Mouse (Mus musculus) cerebellum, postnatal 14 days (tissue): ENCODE measurements at regions not wholly inside any gene's neighbourhood (a gene's known extent, or its start where the extent isn't known, plus 50 kb on each side); places are given as distances from the start of the nearest gene placed in this dataset.
"Not testable (repeated sequence)": the region's sequence is repeated elsewhere in the genome, so short reads cannot be mapped to it uniquely, and the experiment has no call there.

Experiments
- DNase-seq, 2 experiments: peaks; one replicate each; pipeline ENCODE4 v3.0.0; 2021; ENCODE audit warnings: mixed read lengths in 2 of 2

DNA sequence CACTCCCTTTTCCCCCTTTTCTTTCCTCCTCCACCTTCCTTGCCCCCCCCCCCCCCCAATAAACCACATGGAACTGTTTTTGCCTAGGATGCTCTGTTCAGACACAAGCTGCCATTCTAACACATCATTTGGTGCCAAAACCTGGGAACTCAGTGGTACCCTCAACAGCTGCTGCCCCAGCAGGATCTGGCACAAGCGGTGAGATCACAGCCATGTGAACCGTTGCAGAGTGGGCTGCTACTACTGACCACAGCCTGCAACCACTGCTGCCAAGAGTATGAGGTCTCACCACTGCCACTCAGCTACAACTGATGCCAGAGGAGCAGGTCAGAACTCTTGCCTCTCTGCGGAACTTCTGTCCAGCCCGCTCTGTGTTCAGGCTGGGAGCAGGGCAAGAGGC is 206.2 kb downstream of the Pcsk1 start:
- peak; percentile 93 for DNase-seq

DNA sequence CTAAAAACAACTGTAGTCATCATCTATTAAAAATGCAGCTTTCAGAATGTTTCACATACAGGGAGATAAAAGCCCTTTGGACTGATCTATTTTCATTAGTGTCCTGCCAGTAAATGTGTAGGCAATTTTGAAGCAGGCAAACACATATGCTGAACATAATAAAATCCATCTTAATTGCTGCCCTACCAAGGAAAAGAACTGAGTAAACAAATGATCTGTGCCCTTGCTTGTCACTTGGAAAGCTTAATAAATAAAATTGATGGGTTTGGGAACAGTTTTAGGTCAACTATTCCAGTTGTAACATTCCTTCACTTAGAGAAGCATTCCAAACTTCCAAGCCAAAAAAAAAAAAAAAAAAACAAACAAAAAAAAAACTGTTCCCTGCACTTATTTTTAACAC is 230.2 kb downstream of the Pcsk1 start:
- no peak for DNase-seq

DNA sequence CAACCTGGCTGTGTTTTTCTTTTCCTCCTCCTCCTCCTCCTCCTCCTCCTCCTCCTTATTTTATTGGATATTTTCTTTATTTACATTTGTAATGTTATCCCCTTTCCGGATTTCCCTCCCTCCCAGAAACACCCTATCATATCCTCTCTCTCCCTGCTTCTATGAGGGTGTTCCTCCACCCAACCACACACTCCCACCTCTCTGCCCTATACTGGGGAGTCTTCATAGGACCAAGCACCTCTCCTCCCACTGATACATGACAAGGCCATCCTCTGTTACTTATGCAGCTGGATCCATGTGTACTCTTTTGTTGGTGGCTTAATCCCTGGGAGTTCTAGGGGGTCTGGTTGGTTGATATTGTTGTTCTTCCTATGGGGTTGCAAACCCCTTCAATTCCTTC is 230.6 kb downstream of the Pcsk1 start:
- no peak for DNase-seq

DNA sequence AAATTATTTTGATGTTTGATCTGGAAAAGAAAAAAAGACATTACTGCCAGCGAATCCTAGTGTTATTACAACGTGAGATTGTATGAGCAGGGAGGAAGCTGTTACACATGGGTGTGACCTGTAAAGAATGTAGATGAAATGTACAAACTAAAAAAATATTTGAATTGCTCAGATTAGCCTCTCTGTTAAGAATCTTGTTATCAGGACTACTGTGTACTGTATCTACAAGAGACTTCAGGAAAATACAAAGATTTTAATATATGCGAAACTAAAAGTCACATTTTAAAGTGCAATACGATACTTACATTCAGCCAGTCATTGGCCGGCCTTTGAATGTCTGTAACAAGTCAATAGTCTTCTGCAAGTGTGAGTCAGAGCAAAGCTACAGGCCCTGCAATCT is 247.4 kb downstream of the Pcsk1 start:
- DNase-seq: no peak

DNA sequence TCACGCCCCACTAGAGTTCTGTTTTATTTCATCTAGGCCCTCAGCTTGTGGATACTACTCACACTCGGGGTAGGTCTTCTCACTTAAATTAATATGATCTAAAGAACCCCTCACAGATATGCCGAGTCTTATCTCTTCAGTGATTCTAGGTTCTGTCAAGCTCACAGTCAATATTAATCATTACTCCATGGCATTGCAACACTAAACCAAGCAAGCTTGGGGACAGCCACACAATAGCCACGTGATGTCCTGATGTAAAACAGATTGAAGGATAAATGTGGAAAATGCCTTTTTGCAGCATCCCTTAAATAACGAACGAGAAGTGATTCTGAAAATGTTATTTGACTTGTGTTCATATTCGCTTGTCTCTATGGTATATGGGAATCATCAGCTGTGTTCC is 253.8 kb downstream of the Pcsk1 start:
- no peak for DNase-seq

DNA sequence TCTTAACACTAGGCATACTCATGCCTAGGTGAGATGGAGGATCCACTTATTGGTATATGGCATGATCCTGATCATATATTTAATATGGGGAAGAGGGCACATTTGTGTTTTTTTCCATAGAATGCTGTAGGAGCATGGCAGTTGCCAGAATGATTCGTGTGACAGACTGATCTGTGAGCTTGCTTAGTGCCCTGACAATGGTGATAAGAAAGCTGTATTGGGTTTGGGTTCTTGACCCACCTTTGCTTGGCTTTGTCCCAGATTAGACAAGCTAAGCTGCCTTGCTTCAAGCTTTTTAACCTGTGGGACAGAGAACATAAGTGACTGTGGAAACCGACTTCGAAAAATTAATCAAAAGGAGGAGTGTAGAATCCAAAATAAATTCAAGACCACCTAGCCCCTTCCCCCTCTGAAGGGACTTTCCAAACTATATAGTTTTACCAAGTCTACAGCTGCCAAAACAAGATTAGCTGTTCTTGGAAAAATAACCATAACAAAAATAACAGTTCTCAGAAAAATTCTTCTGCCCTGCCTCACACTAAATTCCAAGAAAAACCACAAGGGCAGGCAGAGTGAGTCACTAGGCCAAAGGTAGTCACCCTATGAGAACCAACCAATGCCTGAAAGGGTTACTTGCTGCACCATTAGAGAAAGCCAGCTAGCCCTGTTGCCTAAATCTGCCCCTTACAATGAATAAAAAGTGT is 277.2 kb downstream of the Pcsk1 start:
- no peak for DNase-seq

DNA sequence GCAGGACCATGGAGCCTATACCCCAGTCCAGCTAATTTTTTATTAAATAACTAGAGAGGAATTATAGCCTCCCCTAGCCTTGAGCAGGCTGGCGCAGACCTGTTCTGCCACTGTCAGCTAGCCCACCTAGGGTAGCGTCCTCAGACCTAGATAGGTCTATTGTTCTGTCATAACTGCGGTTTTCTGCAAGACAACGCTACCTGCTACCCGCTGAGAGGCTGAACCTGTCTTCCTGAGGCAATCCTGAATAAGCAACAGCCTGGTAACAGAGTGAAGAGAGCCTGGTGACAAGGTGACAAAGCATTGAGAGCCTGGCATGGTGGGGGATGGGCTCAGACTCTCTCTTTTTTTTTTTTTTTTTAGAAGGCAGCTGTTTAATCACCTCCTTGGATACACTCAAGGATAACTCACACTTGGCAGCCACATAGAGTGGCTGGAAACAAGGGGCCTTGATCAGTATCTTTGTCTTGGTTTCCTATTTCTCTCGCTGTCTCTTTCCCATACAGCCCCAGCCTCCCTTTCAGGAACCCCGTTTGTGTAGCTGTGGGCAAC is 278.7 kb downstream of the Pcsk1 start:
- no peak for DNase-seq

DNA sequence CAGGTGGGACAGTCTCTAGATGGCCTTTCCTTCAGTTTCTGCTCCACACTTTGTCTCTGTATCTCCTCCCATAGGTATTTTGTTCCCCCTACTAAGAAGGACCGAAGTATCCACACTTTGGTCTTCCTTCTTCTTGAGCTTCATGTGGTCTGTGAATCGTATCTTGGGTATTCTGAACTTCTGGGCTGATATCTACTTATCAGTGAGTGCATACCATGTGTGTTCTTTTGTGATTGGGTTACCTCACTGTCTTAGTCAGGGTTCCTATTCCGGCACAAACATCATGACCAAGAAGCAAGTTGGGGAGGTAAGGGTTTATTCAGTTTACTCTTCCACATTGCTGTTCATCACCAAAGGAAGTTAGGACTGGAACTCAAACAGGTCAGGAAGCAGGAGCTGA is 287.5 kb downstream of the Pcsk1 start:
- DNase-seq: not testable (repeated sequence)

DNA sequence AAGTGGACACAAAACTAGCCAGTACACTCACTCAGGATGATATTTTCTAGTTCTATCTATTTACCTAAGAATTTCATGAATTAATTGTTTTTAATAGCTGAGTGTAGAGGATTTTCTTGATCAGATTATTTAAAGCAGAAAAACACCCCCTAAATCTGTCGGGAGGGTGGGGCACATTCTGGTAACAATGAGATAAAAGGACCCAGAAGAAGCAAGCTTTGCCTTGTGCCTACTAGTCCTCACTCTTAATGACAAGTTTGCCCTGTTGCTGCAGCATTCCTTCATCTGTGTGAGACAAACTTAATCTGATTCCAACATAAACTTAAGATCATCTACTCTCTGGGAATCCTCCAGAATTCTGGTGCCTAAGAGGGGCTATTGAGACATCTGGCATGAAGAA is 288.1 kb downstream of the Pcsk1 start:
- DNase-seq: no peak

DNA sequence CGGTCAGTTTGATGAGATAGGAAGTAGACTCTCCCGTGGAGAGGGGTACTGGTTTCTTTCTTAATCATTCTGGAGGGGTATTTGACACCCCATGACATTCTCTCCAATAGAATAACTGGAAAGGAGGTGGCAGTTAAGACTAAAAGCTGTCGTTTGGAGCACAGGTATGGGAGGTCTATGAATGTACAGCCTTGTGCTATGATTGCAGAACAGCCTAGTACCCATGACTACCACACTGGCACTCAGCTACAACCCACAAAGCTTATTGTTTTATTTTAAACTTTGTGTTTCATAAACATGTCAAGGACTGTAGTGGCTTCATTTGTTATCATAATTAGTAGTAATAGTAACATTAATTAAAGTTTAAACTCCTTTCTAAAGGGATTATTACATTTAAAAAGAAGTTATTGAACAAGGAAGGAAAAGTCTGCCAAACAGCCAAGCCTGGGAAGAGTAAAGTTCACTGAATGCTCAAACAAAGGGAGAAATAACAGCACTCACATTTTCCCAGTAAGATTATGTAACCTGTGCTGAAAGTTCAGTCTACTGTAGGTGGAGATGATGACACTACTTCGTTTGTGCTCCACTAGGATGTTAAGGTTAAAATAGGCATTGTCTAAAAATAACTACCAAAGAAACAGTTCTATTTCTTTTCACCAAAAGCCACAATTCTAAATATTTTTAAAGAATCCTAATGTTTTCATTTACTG is 295.2 kb downstream of the Pcsk1 start:
- no peak for DNase-seq

DNA sequence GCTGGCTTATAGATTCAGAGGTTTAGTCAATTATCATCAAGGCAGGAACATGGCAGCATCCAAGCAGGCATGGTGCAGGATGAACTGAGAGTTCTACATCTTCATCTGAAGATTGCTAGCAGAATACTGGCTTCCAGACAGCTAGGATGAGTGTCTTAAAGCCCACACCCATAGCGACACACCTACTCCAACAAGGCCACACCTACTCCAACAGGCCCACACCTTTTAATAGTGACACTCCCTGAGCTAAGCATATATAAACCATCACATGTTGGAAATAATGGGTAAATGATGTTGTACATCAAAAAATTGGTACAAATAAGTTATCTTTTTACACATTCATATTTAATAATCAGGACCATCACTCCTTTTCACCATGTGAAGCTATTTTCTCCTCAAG is 299.6 kb downstream of the Pcsk1 start:
- DNase-seq: no peak

DNA sequence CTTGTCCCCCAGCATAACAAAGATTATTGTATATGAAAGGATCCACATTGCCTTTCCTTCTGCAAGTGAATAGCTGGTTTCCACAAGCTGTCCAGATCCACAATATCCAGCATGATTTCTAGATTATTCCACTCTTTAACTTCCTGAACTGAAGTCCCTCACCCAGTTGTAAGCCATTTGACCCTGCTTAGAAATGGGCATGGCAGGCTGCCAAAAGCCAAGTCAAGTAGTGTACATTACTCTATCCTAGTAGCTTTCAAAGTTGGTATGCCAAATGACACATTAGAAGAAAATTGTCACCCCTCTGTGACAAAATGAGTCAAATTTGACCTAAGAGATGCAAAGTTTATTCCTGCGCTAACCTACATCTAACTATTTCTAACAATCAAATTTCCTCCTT is 300.6 kb downstream of the Pcsk1 start:
- DNase-seq: peak in 1 of 2 experiments; percentile 1

DNA sequence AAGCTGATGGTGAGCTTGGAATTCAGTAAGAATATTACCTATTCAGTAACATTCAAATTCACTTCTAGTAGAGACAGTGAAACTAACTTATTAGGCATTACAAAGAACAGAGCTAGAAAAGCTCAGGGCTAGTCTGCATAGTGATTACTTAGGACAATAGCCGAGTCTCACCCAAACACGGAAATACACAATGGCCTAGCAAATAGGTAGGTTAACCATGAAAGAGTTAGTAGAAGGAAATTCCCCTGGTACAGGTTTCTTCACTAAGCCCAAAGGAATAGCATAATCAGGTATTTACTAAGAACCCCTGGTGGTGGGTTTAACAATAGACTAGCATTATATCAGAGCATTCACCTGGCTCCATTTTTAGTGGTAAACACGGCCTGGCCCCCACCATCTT is 306.7 kb upstream of the Ell2 start:
- DNase-seq: not testable (repeated sequence)

DNA sequence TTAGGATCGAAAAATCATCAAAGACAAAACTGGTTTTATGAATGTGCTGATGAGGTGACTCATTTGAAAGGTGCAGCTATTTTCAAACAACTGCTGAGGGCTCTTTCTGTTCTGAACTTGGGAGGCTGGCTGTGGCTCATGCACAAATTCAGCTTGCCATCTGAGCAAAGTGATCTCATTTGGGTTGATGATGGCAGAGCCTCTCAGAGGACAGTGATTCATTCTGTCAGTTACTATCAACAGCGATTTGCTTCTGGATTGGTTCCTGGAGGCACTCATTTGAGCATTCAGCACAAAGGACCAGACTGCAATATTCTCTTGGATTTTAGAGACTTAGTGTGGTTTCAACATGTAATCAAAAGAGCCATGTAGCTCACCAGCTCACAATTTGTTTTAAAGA is 285.8 kb upstream of the Ell2 start:
- DNase-seq: no peak

DNA sequence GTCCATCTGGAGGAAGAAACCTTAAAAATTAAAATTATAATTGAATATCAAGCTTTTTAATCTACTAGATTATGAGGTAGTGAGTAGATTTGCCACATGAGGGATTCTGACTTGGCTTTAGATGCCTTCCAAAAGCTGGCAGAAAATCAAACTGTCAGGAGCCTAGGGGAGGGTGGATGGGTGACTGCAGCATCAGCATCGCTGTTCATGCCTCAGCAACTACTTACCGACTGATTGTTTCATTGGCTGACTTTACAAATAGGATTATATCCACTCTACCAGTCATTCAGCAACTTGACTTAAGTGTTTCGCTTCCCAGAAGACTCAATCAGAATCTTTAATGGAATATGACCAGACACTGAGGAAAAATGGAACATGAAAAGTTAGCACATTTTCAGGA is 279.6 kb upstream of the Ell2 start:
- DNase-seq: peak; percentile 38 to 44

DNA sequence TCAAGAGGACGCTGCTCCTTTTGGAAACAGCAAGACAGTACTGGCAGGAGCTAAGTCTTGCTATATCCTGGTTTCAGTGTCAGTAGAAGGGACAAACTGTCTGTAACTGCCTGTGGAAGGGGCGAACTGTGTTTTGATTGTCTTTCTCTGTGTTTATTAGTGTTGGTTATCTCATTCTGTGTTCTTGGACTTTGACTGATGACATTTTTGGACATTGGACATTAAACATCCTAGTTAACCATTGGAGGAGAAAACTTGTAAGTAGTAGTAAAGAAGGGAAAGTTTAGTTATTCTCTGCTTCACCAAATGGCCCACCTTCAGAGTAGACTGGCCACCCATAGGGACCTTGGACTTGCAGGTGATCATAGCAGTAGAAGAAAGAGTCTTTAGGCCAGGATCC is 267.4 kb upstream of the Ell2 start:
- DNase-seq: no peak

DNA sequence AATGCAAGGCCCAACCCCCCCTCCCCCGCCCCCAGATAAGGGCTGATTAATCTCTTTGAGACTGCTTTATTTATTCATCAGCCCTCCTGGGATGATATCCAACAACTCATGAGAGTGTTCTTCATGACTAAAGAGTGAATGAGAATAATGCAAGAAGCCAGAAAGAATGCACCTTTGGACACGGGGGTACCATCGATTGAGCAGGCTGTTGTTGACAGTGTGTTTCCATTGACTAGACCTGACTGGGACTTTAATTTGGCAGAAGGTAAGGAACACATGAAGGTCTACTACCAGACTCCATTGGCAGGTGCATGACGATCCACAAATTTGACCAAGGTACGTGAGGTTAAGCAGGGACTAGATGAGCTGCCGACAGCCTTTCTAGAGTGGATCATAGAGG is 266.5 kb upstream of the Ell2 start:
- no peak for DNase-seq

DNA sequence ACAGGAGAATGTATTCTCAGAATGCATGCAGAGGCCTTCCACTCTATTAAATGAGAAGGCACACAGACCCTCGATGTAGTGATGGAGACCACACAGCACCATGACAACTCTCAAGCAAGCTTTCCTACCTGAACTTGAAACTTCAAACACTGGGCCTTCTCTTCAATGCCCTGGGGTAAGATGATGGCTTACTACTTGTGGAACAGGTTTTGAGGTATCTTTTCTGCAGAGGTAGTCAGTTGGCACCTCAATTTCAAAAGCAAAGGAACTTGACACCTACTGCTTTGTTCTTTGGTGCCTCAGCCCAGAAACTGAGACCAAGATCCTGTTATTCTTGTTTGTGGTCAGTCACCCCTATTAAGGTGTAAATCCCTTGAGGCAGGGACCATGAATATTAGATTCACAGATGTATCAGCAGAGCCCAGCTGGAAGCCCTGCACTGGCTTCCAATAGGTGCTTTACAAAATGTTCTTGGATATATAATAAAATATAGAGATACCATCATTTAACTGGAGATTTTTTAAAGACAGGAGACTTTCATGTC is 246.2 kb upstream of the Ell2 start:
- DNase-seq: no peak

DNA sequence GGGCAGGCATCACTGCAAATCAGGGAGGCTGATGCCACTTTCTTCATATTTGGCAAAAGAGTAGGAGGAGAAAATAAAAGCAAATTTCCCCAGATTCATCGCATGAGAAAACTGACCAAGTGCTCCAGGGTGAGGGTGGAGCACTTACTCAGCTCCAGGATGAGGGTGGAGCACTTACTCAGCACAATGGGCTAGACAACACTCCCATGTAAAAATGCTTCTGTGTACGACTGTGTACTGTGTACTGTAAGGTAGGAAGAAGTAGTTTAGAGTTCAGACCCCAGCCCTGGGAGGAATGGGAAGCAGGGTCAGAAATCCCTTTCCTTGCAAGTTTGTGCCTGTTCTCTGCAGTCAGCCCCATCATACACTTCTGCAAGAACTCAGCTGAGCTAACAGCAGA is 245.3 kb upstream of the Ell2 start:
- no peak for DNase-seq

DNA sequence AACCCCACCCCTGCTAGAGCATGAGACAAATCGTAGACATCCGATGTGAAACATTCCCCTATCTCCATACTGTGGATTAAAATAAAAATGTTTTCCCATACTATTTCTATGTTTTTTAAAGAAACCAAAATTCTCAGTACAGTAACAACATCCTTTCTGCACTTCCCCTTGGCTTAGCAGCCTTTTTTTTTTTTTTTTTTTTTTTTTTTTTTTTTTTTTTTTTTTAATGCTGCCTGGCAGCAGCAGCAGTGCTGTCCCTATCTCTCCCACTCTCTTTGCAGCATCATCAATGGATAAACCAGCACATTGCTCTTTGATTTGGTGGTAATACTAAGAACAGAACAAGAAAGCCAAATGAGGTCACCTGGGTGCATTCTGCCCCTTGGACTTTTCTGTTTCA is 239.3 kb upstream of the Ell2 start:
- no peak for DNase-seq

DNA sequence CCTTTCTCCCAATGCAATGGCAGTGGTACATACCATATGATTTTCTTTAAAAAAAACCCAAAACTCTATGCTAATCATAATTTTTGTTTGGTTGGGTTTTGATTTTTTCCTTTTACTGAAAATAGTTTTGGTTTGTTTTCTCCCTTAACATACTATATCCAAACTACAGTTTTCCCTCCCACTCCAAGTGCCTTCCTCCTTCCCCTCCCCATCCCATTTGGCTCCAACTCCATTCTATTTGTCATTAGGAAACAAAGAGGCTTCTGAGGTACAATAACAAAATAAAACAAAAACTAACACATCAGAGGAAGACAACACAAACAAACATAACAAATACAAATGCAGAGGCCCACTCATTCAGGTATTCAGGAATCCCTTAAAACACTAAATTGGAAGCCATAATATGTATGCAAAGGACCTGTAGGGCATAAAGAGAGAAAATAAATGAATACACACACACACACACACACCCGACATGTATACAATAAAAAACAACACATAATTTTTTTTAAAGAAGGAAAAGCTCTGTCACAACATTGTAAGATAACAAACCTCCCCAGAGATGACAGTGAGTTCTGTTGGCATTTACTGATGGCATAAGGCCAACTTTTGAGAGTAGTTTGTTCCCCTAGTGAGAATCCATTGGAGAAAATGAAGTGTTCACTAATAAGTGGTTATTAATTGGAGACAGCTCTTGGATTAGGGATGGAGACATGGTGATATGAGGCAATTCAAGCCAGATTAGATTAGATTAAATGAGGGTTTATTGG is 230.5 kb upstream of the Ell2 start:
- no peak for DNase-seq

DNA sequence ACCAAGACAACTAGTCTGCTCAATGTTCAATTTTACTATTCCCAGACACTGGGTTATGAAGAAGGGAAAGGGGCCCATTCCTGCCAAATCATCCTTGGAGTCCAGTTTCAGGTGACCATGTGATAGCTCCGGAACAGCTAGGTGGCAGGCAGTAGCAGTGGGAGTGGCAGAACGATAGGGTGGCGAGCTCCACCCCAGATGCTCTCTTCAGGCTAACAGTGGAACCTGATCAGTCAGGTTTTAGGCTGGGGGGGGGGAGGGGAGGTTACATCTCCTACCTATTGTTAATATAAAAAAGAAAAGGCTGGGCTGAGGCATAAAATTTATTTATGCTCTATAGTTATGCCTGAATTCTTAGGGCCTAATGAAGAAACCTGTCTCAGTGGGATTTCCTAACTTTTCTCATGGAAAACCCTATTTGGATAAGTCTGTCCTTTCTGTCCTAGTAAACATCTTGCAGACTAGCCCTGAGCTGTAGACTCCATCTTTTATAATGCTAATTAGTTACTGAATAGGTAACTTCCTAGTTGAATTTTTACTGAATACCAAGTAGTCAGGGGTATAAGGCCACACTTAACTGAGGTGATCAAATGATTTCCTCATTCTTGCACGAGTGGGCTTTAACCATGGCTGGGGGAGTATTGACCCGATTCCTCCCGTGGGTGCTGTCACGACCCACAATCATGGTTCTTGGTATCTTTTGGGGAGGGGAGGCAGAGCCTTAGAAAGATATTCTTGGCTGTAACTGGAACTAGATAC is 223.2 kb upstream of the Ell2 start:
- not testable (repeated sequence) for DNase-seq

DNA sequence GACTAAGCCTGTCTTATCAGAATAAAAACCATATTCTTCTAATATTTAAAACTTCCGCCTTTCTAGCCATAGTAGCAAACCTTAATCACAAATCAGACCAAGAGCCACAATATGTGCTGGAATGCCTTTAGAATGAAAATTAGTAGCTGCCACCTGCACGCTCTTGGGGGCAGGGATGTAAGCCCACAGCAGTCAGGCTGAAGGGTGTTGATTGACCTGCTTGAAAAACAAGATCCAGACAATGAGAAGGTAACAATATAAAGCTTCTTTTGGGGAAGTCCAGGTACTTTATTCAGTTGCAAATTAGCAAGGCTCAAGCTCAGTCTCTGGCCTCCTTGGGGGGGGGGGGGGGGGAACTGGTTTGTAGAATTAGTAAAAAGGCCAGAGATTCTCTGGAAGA is 222.3 kb upstream of the Ell2 start:
- not testable (repeated sequence) for DNase-seq
